Mouse (Mus musculus) neural tube, embryonic 11.5 days (tissue): ENCODE measurements around the gene Gpr22. TPM values are rescaled to one million over a fixed set of nuclear protein-coding genes. Genes with fewer than 3 reads are reported as not detected.
A peak's percentile ranks its signal among the peaks of the same experiment; 100 is the strongest.

Experiments
- ATAC-seq: fragments of 200-750 bp; cut with Nextera tagmentation; 2 replicates; pipeline ENCODE4 v1.8.0; 2017; ENCODE audit warnings: moderate number of reproducible peaks, mild to moderate bottlenecking, moderate TSS enrichment, moderate library complexity; ENCODE audit not compliant: insufficient read depth, low FRiP score, low TSS enrichment
- DNase-seq: peaks from one replicate; pipeline ENCODE4 v3.0.0-alpha.2; 2015; ENCODE audit warnings: low spot score
- H3K27ac ChIP-seq: fragments of 300-500 bp; sonication (generic); 2 replicates; pipeline ENCODE4 v1.5.1; 2014; ENCODE audit warnings: low read depth, mild to moderate bottlenecking, low read length
- H3K27me3 ChIP-seq: fragments of 300-500 bp; sonication (generic); 2 replicates; pipeline ENCODE4 v1.6.1; 2014; ENCODE audit warnings: mild to moderate bottlenecking, low read length, mixed read lengths; ENCODE audit not compliant: control insufficient read depth, insufficient read depth
- H3K36me3 ChIP-seq: fragments of 300-500 bp; sonication (generic); 2 replicates; pipeline ENCODE4 v1.6.1; 2014; ENCODE audit warnings: mild to moderate bottlenecking, low read length, moderate library complexity, mixed read lengths; ENCODE audit not compliant: control insufficient read depth, insufficient read depth
- H3K4me1 ChIP-seq: fragments of 300-500 bp; sonication (generic); 2 replicates; pipeline ENCODE4 v1.6.1; 2014; ENCODE audit warnings: low read length, mixed read lengths; ENCODE audit not compliant: control insufficient read depth, insufficient read depth
- H3K4me2 ChIP-seq: fragments of 300-500 bp; sonication (generic); 2 replicates; pipeline ENCODE4 v1.6.1; 2014; ENCODE audit warnings: low read depth, mild to moderate bottlenecking, moderate library complexity
- H3K4me3 ChIP-seq: fragments of 300-500 bp; sonication (generic); 2 replicates; pipeline ENCODE4 v1.5.1; 2014; ENCODE audit warnings: low read depth, low read length
- H3K9ac ChIP-seq: fragments of 300-500 bp; sonication (generic); 2 replicates; pipeline ENCODE4 v1.6.1; 2014; ENCODE audit warnings: mild to moderate bottlenecking, low read length
- H3K9me3 ChIP-seq: fragments of 300-500 bp; sonication (generic); 2 replicates; pipeline ENCODE4 v1.6.1; 2016; ENCODE audit warnings: low read length; ENCODE audit not compliant: control insufficient read depth
- WGBS: fragments of 180-500 bp; shearing (Covaris S2); extraction: QIAGEN DNeasy Blood & Tissue Kit; methylation state at CpG from one replicate; pipeline ENCODE4 v1.1.7; 2014; 5-methylcytosine and 5-hydroxymethylcytosine counted together
- polyA plus RNA-seq: library from polyadenylated mRNA; unstranded; fragments of >200 nt; fragmentation: Nextera tagmentation; extraction: Ambion mirVana; gene quantifications from 2 replicates; pipeline ENCODE4 v1.2.1, GENCODE M21; 2014

The Gpr22 gene
- 4.5 and 6.3 TPM in 2 replicates for polyA plus RNA-seq

GRCm38 (mm10) chr12:31713600-31713999 is at the start of gene Gpr22:
Gene Gpr22 (minus strand): TSS chr12:31713947.
- peak within 1 kb of the TSS; percentile 29 for H3K9ac ChIP-seq
- ATAC-seq (peak; percentile 72), DNase-seq (peak; percentile 34)
- H3K9me3 ChIP-seq = no peaks in the 10 kb centered on the region
- H3K4me1 ChIP-seq = no peaks in the 10 kb centered on the region
- no peak within 1 kb of the TSS for H3K4me2 ChIP-seq
- 0 out of 2 replicates have a peak within 1 kb of the TSS, but pooled peaks have one; percentile 16 for H3K4me3 ChIP-seq
- H3K27ac ChIP-seq = peak within 1 kb of the TSS; percentile 62; the same call in 1 of the 2 replicates
- WGBS = 30% methylated on average over 6 of the region's 6 CpGs
- H3K36me3 ChIP-seq = no peaks in the 10 kb centered on the region
- H3K27me3 ChIP-seq = no peaks in the 10 kb centered on the region

GRCm38 (mm10) chr12:31755885-31756755 is 42.4 kb upstream of the Gpr22 start:
- ATAC-seq (no peak), DNase-seq (no peak)
- H3K4me3 ChIP-seq = no peak overlapping the region
- no peaks in the 10 kb centered on the region for H3K36me3 ChIP-seq
- H3K9ac ChIP-seq = no peak overlapping the region
- WGBS = 60% methylated on average over 2 of the region's 2 CpGs
- H3K27ac ChIP-seq = no peak overlapping the region
- no peaks in the 10 kb centered on the region for H3K4me1 ChIP-seq
- no peaks in the 10 kb centered on the region for H3K9me3 ChIP-seq
- no peak overlapping the region for H3K4me2 ChIP-seq
- H3K27me3 ChIP-seq = no peaks in the 10 kb centered on the region

- Histone ChIP-seq H3K4me2 (no peak overlapping the region), H3K36me3 (no peaks in the 10 kb centered on the region), H3K4me3 (no peak overlapping the region), H3K9me3 (no peaks in the 10 kb centered on the region), H3K27me3 (no peaks in the 10 kb centered on the region), H3K9ac (no peak overlapping the region), H3K27ac (no peak overlapping the region), H3K4me1 (no peaks in the 10 kb centered on the region)
- DNase-seq = no peak
- WGBS = 68% methylated on average over 2 of the region's 2 CpGs
- no peak for ATAC-seq
Observed at GRCm38 (mm10) chr12:31754465-31754864, 40.7 kb upstream of the Gpr22 start.

GRCm38 (mm10) chr12:31749846-31750245 is 36.1 kb upstream of the Gpr22 start:
- Histone ChIP-seq H3K9ac (no peak overlapping the region), H3K9me3 (no peaks in the 10 kb centered on the region), H3K27me3 (no peaks in the 10 kb centered on the region), H3K36me3 (no peaks in the 10 kb centered on the region), H3K4me3 (no peak overlapping the region), H3K27ac (no peak overlapping the region), H3K4me2 (no peak overlapping the region), H3K4me1 (no peaks in the 10 kb centered on the region)
- ATAC-seq (no peak), DNase-seq (no peak)
- 91% methylated on average over 4 of the region's 4 CpGs for WGBS

GRCm38 (mm10) chr12:31747301-31747700 is 33.6 kb upstream of the Gpr22 start:
- 87% methylated on average over 8 of the region's 8 CpGs for WGBS
- H3K9ac ChIP-seq = no peak overlapping the region
- no peak overlapping the region for H3K4me3 ChIP-seq
- DNase-seq (no peak), ATAC-seq (no peak)
- no peak overlapping the region for H3K4me2 ChIP-seq
- no peaks in the 10 kb centered on the region for H3K4me1 ChIP-seq
- H3K27ac ChIP-seq = no peak overlapping the region
- no peaks in the 10 kb centered on the region for H3K36me3 ChIP-seq
- H3K27me3 ChIP-seq = no peaks in the 10 kb centered on the region
- H3K9me3 ChIP-seq = no peaks in the 10 kb centered on the region

GRCm38 (mm10) chr12:31734616-31735015 is 20.9 kb upstream of the Gpr22 start:
- Histone ChIP-seq H3K4me3 (no peak overlapping the region), H3K9me3 (no peaks in the 10 kb centered on the region), H3K27me3 (no peaks in the 10 kb centered on the region), H3K36me3 (no peaks in the 10 kb centered on the region), H3K9ac (no peak overlapping the region), H3K4me1 (no peaks in the 10 kb centered on the region), H3K4me2 (no peak overlapping the region), H3K27ac (no peak overlapping the region)
- 87% methylated on average over 2 of the region's 2 CpGs for WGBS
- ATAC-seq = no peak
- DNase-seq = no peak

GRCm38 (mm10) chr12:31730126-31730525 is 16.4 kb upstream of the Gpr22 start:
- Histone ChIP-seq H3K27me3 (no peaks in the 10 kb centered on the region), H3K4me3 (no peak overlapping the region)

GRCm38 (mm10) chr12:31726707-31727106 is 13.0 kb upstream of the Gpr22 start:
- Histone ChIP-seq H3K4me1 (no peaks in the 10 kb centered on the region), H3K9ac (no peak overlapping the region), H3K4me2 (no peak overlapping the region), H3K9me3 (no peaks in the 10 kb centered on the region), H3K27me3 (no peaks in the 10 kb centered on the region), H3K4me3 (no peak overlapping the region), H3K27ac (no peak overlapping the region), H3K36me3 (no peaks in the 10 kb centered on the region)
- WGBS = 43% methylated on average over 1 of the region's 1 CpGs
- ATAC-seq (no peak), DNase-seq (no peak)

More at GRCm38 (mm10) chr12:31730126-31730525, 16.4 kb upstream of the Gpr22 start:
- Histone ChIP-seq H3K27ac (no peak overlapping the region), H3K4me1 (no peaks in the 10 kb centered on the region), H3K9ac (no peak overlapping the region), H3K9me3 (no peaks in the 10 kb centered on the region), H3K36me3 (no peaks in the 10 kb centered on the region), H3K4me2 (no peak overlapping the region)
- WGBS = 98% methylated on average over 1 of the region's 1 CpGs
- no peak for DNase-seq
- ATAC-seq = no peak
